Mouse (Mus musculus): Measurements from ENCODE around the gene Acap2.

GRCm38 (mm10) chr16:31204216-31204615 lies 3.2 kb upstream of the Acap2 start:
- no peak for TF ChIP-seq EP300 (IDR thresholded peaks at IDR 0.05; ENCODE audit: low read depth)
- no peak for TF ChIP-seq CTCF (IDR thresholded peaks at IDR 0.05; ENCODE audit: low read depth)

All from liver, embryonic 14.5 days (tissue).